ENCODE assay signal across 23 mouse cellular contexts in the genomic region with DNA sequence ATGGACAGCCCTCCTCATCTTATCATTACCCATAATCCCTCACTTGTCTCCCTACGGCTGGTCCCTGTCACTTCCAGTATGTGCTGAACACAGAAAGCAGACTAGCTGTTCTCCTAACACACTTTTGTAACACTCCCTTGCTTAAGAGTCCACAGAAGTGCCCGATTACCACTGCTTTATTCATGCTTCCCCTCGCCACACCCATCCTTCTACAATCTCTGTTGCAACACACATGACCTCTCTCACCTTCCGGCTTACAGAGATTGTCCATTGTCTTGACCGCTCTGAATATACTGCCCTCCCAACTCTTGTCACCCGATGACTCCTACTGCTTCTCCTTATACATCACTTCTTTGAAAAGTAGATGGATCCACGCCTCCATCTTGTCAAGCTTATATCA.
A peak's percentile ranks its signal among the peaks of the same experiment; 100 is the strongest.
DNase-seq lines count a peak whose midpoint lies in the region; ATAC-seq lines count a peak whose summit lies in the region.
"Had no signal": no experiment of that assay in that cellular context is flagged by ENCODE, and none has a peak within 500 bp of the region (broad histone marks: within the 10 kb centered on the region; RNA-seq: fewer than 3 reads in every experiment).

No protein-coding gene starts in this region.

- peaks cover 27% of the 10 kb centered on the region for H3K4me1 ChIP-seq in heart, embryonic 13.5 days
- H3K4me1 ChIP-seq: hindbrain, embryonic 15.5 days; intestine, embryonic 15.5 days; limb, embryonic 12.5 days had no signal

- WGBS in heart, embryonic 13.5 days = 41% methylated on average over 7 of the region's 7 CpGs

- no peaks in the 10 kb centered on the region for H3K27me3 ChIP-seq in heart, embryonic 13.5 days (replicated peaks)
- H3K27me3 ChIP-seq: CH12.LX; hindbrain, embryonic 15.5 days; intestine, embryonic 15.5 days; limb, embryonic 12.5 days had no signal

- no peak overlapping the region for H3K9ac ChIP-seq in heart, embryonic 13.5 days
- H3K9ac ChIP-seq: hindbrain, embryonic 15.5 days; intestine, embryonic 15.5 days; limb, embryonic 12.5 days had no signal

- no peak overlapping the region for H3K4me3 ChIP-seq in heart, embryonic 13.5 days
- H3K4me3 ChIP-seq: hindbrain, embryonic 15.5 days; intestine, embryonic 15.5 days; limb, embryonic 12.5 days had no signal

- H3K27ac ChIP-seq in heart, embryonic 13.5 days (replicated peaks) = no peak overlapping the region
- H3K27ac ChIP-seq: hindbrain, embryonic 15.5 days; intestine, embryonic 15.5 days; limb, embryonic 12.5 days had no signal

- no peak for DNase-seq in heart, postnatal 4 days
- DNase-seq in lung, postnatal 10 days = peak; percentile 43
- peak; percentile 56 to 75 for DNase-seq in monocyte, adult 2 months (ENCODE audit: low read depth in 1 of 2, low spot score in 2 of 2)
- DNase-seq in right cerebral cortex, adult 18-20 months = no peak
- DNase-seq in T-cell, adult 2 months (ENCODE audit: low spot score) = no peak
- no peak for DNase-seq in layer of hippocampus, postnatal 14 days (ENCODE audit: low spot score in 2 of 2)
- DNase-seq: cerebellum, adult 18-20 months; gastrocnemius, postnatal 14 days; heart, postnatal 36 days; kidney, adult 9 months; kidney, postnatal 36 days; layer of hippocampus, adult 9-11 months; right cerebral cortex, postnatal 14 days; spleen, adult 18-20 months; thymus, adult 18-20 months had no signal

- no peak overlapping the region for H3K4me2 ChIP-seq in heart, embryonic 13.5 days
- H3K4me2 ChIP-seq: hindbrain, embryonic 15.5 days; intestine, embryonic 15.5 days; limb, embryonic 12.5 days; midbrain, embryonic 11.5 days had no signal

- H3K9me3 ChIP-seq in heart, embryonic 13.5 days = peaks cover 8% of the 10 kb centered on the region
- H3K9me3 ChIP-seq: hindbrain, embryonic 15.5 days; intestine, embryonic 15.5 days; limb, embryonic 12.5 days had no signal

- ATAC-seq in heart, embryonic 13.5 days (ENCODE audit: extremely low read depth, insufficient number of reproducible peaks, low FRiP score, low TSS enrichment) = peak; percentile 31; the same call in 1 of the 2 replicates
- 0 out of 2 replicates have a peak, but pooled peaks have one; percentile 30 for ATAC-seq in common myeloid progenitor, adult 5-6 weeks (replicated peaks; ENCODE audit: low read depth, poor library complexity, severe bottlenecking)
- ATAC-seq: forebrain, embryonic 14.5 days; intestine, embryonic 15.5 days had no signal

- 0 out of 2 replicates have a peak, but pooled peaks cover 2% of the 10 kb centered on the region for H3K36me3 ChIP-seq in heart, embryonic 13.5 days
- H3K36me3 ChIP-seq: hindbrain, embryonic 15.5 days; intestine, embryonic 15.5 days; limb, embryonic 12.5 days had no signal

Comparison
In these comparisons a context has a peak if more than half of its experiments do, and no peak if none do; other contexts are left out.
1. DNase-seq: peak in lung, postnatal 10 days (single experiment) and monocyte, adult 2 months (2 of 2); none in heart, postnatal 4 days (single experiment), right cerebral cortex, adult 18-20 months (single experiment), T-cell, adult 2 months (single experiment) and layer of hippocampus, postnatal 14 days (0 of 2).